Mouse (Mus musculus): ENCODE measurements at regions not wholly inside any gene's neighbourhood (a gene's known extent, or its start where the extent isn't known, plus 50 kb on each side); places are given as distances from the start of the nearest gene placed in this dataset.

DNA sequence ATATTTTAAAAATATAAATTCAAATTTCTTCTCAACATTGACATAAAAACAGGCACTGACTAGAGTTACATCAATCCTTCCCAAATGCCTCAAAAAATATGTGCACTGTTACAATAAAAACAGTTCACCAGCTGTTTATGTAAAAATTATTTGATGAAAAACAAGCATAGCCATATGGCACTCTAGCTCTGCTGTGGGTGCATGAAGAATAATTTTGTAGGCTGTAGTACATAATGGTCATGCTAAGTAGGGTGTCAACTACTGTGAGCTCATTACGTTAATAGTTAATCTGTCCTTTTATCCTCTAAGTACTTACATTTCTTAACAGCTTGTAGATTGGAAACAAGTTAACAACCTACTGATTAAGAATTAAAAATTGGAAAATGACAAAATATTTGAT is 56.5 kb downstream of the Pet2 start:
- DNase-seq (ENCODE audit: low spot score in 2 of 2): peak in 1 of 2 experiments; percentile 31
